Mouse (Mus musculus) kidney, adult 2 months (tissue): ENCODE results near the gene Xpo6. TPM values are rescaled to one million over a fixed set of nuclear protein-coding genes. Genes with fewer than 3 reads are reported as not detected.

Source experiments
- DNase-seq: peaks from one replicate; pipeline ENCODE4 v3.0.0; 2021
- H3K27ac ChIP-seq: fragments of 200-500 bp; 2 replicates; pipeline ENCODE4 v1.5.1; 2012; ENCODE audit warnings: low read depth, low read length, control low read depth, inconsistent platforms; ENCODE audit not compliant: insufficient read depth
- H3K27me3 ChIP-seq: fragments of 200-500 bp; replicated peaks from 2 replicates; pipeline ENCODE4 v1.6.1; 2012; ENCODE audit warnings: mild to moderate bottlenecking, moderate library complexity, low read length, inconsistent platforms; ENCODE audit not compliant: control insufficient read depth, insufficient read depth
- H3K36me3 ChIP-seq: fragments of 200-500 bp; 2 replicates; pipeline ENCODE4 v1.6.1; 2012; ENCODE audit warnings: mild to moderate bottlenecking, moderate library complexity, low read length, inconsistent platforms; ENCODE audit not compliant: control insufficient read depth, insufficient read depth
- H3K4me1 ChIP-seq: fragments of 200-500 bp; 2 replicates; pipeline ENCODE4 v1.6.1; 2011; ENCODE audit warnings: low read length; ENCODE audit not compliant: control insufficient read depth, insufficient read depth
- H3K4me3 ChIP-seq: fragments of 200-500 bp; 2 replicates; pipeline ENCODE4 v1.5.1; 2011; ENCODE audit warnings: mild to moderate bottlenecking, low read depth, low read length, control low read depth; ENCODE audit not compliant: insufficient read depth
- CTCF ChIP-seq: fragments of 200-500 bp; conservative IDR thresholded peaks from 2 replicates; pipeline ENCODE4 v1.5.1; 2011; ENCODE audit warnings: low read depth, mild to moderate bottlenecking, control low read depth, low read length, moderate library complexity, mixed read lengths; ENCODE audit not compliant: insufficient read depth, insufficient read length
- POLR2A ChIP-seq: fragments of 200-500 bp; IDR thresholded peaks from one replicate; pipeline ENCODE4 v1.6.1; 2011; ENCODE audit warnings: low read depth, low read length, control low read depth
- WGBS: fragments of 180-500 bp; shearing (Covaris S2); methylation state at CpG from one replicate; pipeline ENCODE4 v1.1.7; 2018; 5-methylcytosine and 5-hydroxymethylcytosine counted together
- polyA plus RNA-seq: library from polyadenylated mRNA; depleted of rRNA; stranded (reverse); fragments of >200 nt; gene quantifications from 2 replicates; pipeline ENCODE4 v1.2.3, GENCODE M21; 2012

Gene Xpo6
- polyA plus RNA-seq, 1 experiment = 122 TPM

GRCm38 (mm10) chr7:126155746-126156145, 44.6 kb downstream of the Xpo6 start:
- H3K4me1 ChIP-seq = no peaks in the 10 kb centered on the region
- TF ChIP-seq CTCF (no peak), POLR2A (no peak)
- H3K36me3 ChIP-seq = no peaks in the 10 kb centered on the region; the same call in 1 of the 2 replicates
- no peak overlapping the region for H3K4me3 ChIP-seq
- no peaks in the 10 kb centered on the region for H3K27me3 ChIP-seq
- DNase-seq = no peak
- WGBS = 93% methylated on average over 1 of the region's 1 CpGs
- H3K27ac ChIP-seq = no peak overlapping the region

GRCm38 (mm10) chr7:126154731-126155130, 45.6 kb downstream of the Xpo6 start:
- 82% methylated on average over 5 of the region's 5 CpGs for WGBS
- no peak for DNase-seq
- Histone ChIP-seq H3K4me1 (no peaks in the 10 kb centered on the region), H3K27ac (no peak overlapping the region), H3K36me3 (no peaks in the 10 kb centered on the region; the same call in 1 of the 2 replicates), H3K4me3 (no peak overlapping the region), H3K27me3 (no peaks in the 10 kb centered on the region)
- no peak for TF ChIP-seq CTCF
- TF ChIP-seq POLR2A = no peak

- WGBS = 93% methylated on average over 4 of the region's 4 CpGs
- H3K27ac ChIP-seq = no peak overlapping the region
- no peak overlapping the region for H3K4me3 ChIP-seq
- no peaks in the 10 kb centered on the region for H3K4me1 ChIP-seq
- no peaks in the 10 kb centered on the region; the same call in 1 of the 2 replicates for H3K36me3 ChIP-seq
- TF ChIP-seq CTCF = no peak
- no peaks in the 10 kb centered on the region for H3K27me3 ChIP-seq
- DNase-seq = no peak
These were observed 48.0 kb downstream of the Xpo6 start for GRCm38 (mm10) chr7:126152324-126152723.

GRCm38 (mm10) chr7:126146156-126146555, 54.1 kb downstream of the Xpo6 start:
- Histone ChIP-seq H3K36me3 (peaks cover 1% of the 10 kb centered on the region; the same call in 1 of the 2 replicates), H3K27me3 (no peaks in the 10 kb centered on the region), H3K27ac (no peak overlapping the region), H3K4me1 (no peaks in the 10 kb centered on the region), H3K4me3 (no peak overlapping the region)
- WGBS = 62% methylated on average over 1 of the region's 1 CpGs
- TF ChIP-seq POLR2A (no peak), CTCF (no peak)
- no peak for DNase-seq

- Histone ChIP-seq H3K4me3 (no peak overlapping the region), H3K27me3 (no peaks in the 10 kb centered on the region), H3K27ac (no peak overlapping the region), H3K4me1 (no peaks in the 10 kb centered on the region), H3K36me3 (peaks cover 3% of the 10 kb centered on the region; the same call in 1 of the 2 replicates)
- TF ChIP-seq POLR2A = no peak
- no peak for TF ChIP-seq CTCF
- WGBS = 76% methylated on average over 2 of the region's 2 CpGs
- no peak for DNase-seq
These were observed 55.9 kb downstream of the Xpo6 start for GRCm38 (mm10) chr7:126144364-126144763.

GRCm38 (mm10) chr7:126137850-126138249, 62.5 kb downstream of the Xpo6 start:
- WGBS = 93% methylated on average over 5 of the region's 5 CpGs
- Histone ChIP-seq H3K27me3 (no peaks in the 10 kb centered on the region), H3K4me1 (no peaks in the 10 kb centered on the region; the same call in 1 of the 2 replicates), H3K4me3 (no peak overlapping the region), H3K27ac (no peak overlapping the region), H3K36me3 (peaks cover 2% of the 10 kb centered on the region; the same call in 1 of the 2 replicates)
- no peak for TF ChIP-seq CTCF
- no peak for TF ChIP-seq POLR2A
- no peak for DNase-seq

GRCm38 (mm10) chr7:126135391-126135790, 64.9 kb downstream of the Xpo6 start:
- H3K27me3 ChIP-seq = no peaks in the 10 kb centered on the region
- no peak overlapping the region for H3K4me3 ChIP-seq
- no peak overlapping the region for H3K27ac ChIP-seq
- TF ChIP-seq CTCF (no peak), POLR2A (no peak)
- WGBS = 79% methylated on average over 2 of the region's 2 CpGs
- no peaks in the 10 kb centered on the region; the same call in 1 of the 2 replicates for H3K36me3 ChIP-seq
- DNase-seq = no peak
- no peaks in the 10 kb centered on the region; the same call in 1 of the 2 replicates for H3K4me1 ChIP-seq

GRCm38 (mm10) chr7:126134634-126135321, 65.5 kb downstream of the Xpo6 start:
- Histone ChIP-seq H3K36me3 (no peaks in the 10 kb centered on the region; the same call in 1 of the 2 replicates), H3K27me3 (no peaks in the 10 kb centered on the region), H3K27ac (no peak overlapping the region), H3K4me1 (no peaks in the 10 kb centered on the region; the same call in 1 of the 2 replicates), H3K4me3 (no peak overlapping the region)
- TF ChIP-seq POLR2A (no peak), CTCF (no peak)
- 83% methylated on average over 4 of the region's 4 CpGs for WGBS
- no peak for DNase-seq
